Mouse (Mus musculus): ENCODE measurements around the gene Cdc42se1. TPM values are rescaled to one million over a fixed set of nuclear protein-coding genes. Genes with fewer than 3 reads are reported as not detected.

The Cdc42se1 gene
- polyA plus RNA-seq, 1 experiment from 2014 or later, result 57.8 TPM

GRCm38 (mm10) chr3:95230495-95231297 is 2.2 kb downstream of the Cdc42se1 start:
- peaks cover 34% of the 10 kb centered on the region for H3K36me3 ChIP-seq (ENCODE audit: control insufficient read depth, insufficient read depth)
- WGBS, result 45% methylated on average over 8 of the region's 8 CpGs
- ATAC-seq (replicated peaks; ENCODE audit: extremely low read depth, insufficient read depth, low FRiP score), result no peak
- peak overlapping the region; percentile 95 for H3K9ac ChIP-seq (ENCODE audit: low read length)
- peak overlapping the region; percentile 86 for H3K4me3 ChIP-seq (ENCODE audit: low read length)
- peak overlapping the region; percentile 97 for H3K27ac ChIP-seq (ENCODE audit: low read length)
- no peaks in the 10 kb centered on the region for H3K9me3 ChIP-seq (replicated peaks; ENCODE audit: control insufficient read depth, low read length)
- H3K27me3 ChIP-seq (ENCODE audit: control insufficient read depth, insufficient read depth, low read length), result no peaks in the 10 kb centered on the region
- peak overlapping the region; percentile 88 for H3K4me2 ChIP-seq (ENCODE audit: low read depth, low read length)
- H3K4me1 ChIP-seq (ENCODE audit: control insufficient read depth, insufficient read depth, low read length), result peaks cover 19% of the 10 kb centered on the region

DNA sequence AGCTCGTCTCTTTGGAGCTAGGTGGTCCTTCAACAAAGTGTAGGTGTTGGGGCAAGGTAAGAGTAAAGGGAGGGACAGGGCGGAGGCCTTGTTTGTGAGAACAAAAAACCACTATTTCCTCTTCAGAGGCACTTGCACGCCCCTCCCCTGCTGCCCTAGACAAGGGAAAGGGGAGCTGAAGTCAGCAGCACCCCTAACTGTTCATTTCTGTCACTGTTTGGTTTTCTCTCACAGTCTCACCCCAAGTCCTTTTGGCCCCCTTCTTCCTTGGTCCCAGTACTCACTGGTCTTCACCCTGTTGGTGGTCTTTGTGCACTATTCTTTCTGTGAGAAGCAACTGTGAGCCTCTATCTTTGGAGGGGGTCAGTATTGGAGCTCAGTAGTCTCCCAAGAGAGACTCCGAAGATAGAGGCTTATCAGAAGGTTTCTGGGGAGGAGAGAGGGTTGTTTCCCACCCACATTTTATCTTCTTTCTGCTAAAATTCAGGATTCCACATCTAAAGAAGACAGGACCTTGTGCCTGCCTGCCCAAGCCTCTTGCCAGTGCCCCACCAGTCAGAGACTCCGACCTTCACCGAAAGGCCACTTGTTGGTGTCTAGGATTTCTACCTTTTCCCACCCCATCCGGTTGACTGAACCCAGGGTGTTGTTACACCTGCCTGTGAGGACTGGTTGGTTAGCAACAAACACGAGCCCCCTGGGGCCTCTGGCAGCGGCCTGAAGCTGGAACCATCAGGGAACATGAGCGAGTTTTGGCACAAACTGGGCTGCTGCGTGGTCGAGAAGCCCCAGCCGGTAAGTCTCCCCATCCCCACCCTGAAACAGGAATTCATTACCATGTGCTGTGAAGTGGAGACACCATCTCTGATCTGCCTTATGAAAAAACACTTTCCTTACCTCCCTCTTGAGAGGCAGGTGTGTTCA is 3.0 kb downstream of the Cdc42se1 start, which contains the start of gene Mllt11:
Gene Mllt11, minus strand, starts transcription at position 874 of the 924 bp plus-strand sequence.
- no peak for ATAC-seq (replicated peaks; ENCODE audit: extremely low read depth, insufficient read depth, low FRiP score)
- Histone ChIP-seq H3K9ac (ENCODE audit: low read length) (peak within 1 kb of the TSS; percentile 95), H3K36me3 (ENCODE audit: control insufficient read depth, insufficient read depth) (peaks cover 38% of the 10 kb centered on the region), H3K9me3 (replicated peaks; ENCODE audit: control insufficient read depth, low read length) (no peaks in the 10 kb centered on the region), H3K4me2 (ENCODE audit: low read depth, low read length) (peak within 1 kb of the TSS; percentile 88), H3K27ac (ENCODE audit: low read length) (peak within 1 kb of the TSS; percentile 97), H3K27me3 (ENCODE audit: control insufficient read depth, insufficient read depth, low read length) (no peaks in the 10 kb centered on the region), H3K4me3 (ENCODE audit: low read length) (peak within 1 kb of the TSS; percentile 86), H3K4me1 (ENCODE audit: control insufficient read depth, insufficient read depth, low read length) (peaks cover 19% of the 10 kb centered on the region)
- 67% methylated on average over 13 of the region's 13 CpGs for WGBS

DNA sequence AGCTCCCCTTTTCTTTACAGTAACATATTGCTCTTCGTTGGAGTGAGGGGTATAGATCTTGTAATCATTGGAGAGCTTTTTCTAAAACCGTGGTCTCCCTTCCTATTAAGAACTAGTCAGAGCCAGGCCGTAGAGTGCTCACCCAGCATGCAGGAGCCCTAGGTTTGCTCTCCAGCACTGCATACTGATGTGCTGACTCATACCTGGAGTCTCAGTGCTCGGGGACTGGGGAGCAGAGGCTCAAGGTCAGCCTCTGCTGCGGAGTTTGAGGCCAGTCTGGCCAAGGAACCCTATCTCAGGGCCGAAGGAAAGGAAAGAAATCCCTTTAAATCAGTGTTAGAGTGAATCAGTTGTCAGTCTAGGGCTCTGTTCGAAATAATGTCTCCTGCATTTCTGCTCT is 4.2 kb downstream of the Cdc42se1 start:
- Histone ChIP-seq H3K9ac (ENCODE audit: low read length) (no peak overlapping the region), H3K4me1 (ENCODE audit: control insufficient read depth, insufficient read depth, low read length) (peaks cover 20% of the 10 kb centered on the region), H3K9me3 (replicated peaks; ENCODE audit: control insufficient read depth, low read length) (no peaks in the 10 kb centered on the region), H3K36me3 (ENCODE audit: control insufficient read depth, insufficient read depth) (peaks cover 38% of the 10 kb centered on the region), H3K27me3 (ENCODE audit: control insufficient read depth, insufficient read depth, low read length) (no peaks in the 10 kb centered on the region), H3K27ac (ENCODE audit: low read length) (peak overlapping the region; percentile 54; the same call in 1 of the 2 replicates), H3K4me3 (ENCODE audit: low read length) (no peak overlapping the region), H3K4me2 (ENCODE audit: low read depth, low read length) (no peak overlapping the region)
- ATAC-seq (replicated peaks; ENCODE audit: extremely low read depth, insufficient read depth, low FRiP score), result no peak
- 48% methylated on average over 7 of the region's 7 CpGs for WGBS

GRCm38 (mm10) chr3:95233303-95233980 is 4.9 kb downstream of the Cdc42se1 start:
- Histone ChIP-seq H3K27me3 (ENCODE audit: control insufficient read depth, insufficient read depth, low read length) (no peaks in the 10 kb centered on the region), H3K4me3 (ENCODE audit: low read length) (no peak overlapping the region), H3K9me3 (replicated peaks; ENCODE audit: control insufficient read depth, low read length) (no peaks in the 10 kb centered on the region), H3K36me3 (ENCODE audit: control insufficient read depth, insufficient read depth) (peaks cover 44% of the 10 kb centered on the region), H3K4me2 (ENCODE audit: low read depth, low read length) (no peak overlapping the region), H3K27ac (ENCODE audit: low read length) (peak overlapping the region; percentile 54; the same call in 1 of the 2 replicates), H3K9ac (ENCODE audit: low read length) (no peak overlapping the region), H3K4me1 (ENCODE audit: control insufficient read depth, insufficient read depth, low read length) (peaks cover 22% of the 10 kb centered on the region)
- no peak for ATAC-seq (replicated peaks; ENCODE audit: extremely low read depth, insufficient read depth, low FRiP score)
- 83% methylated on average over 16 of the region's 16 CpGs for WGBS

DNA sequence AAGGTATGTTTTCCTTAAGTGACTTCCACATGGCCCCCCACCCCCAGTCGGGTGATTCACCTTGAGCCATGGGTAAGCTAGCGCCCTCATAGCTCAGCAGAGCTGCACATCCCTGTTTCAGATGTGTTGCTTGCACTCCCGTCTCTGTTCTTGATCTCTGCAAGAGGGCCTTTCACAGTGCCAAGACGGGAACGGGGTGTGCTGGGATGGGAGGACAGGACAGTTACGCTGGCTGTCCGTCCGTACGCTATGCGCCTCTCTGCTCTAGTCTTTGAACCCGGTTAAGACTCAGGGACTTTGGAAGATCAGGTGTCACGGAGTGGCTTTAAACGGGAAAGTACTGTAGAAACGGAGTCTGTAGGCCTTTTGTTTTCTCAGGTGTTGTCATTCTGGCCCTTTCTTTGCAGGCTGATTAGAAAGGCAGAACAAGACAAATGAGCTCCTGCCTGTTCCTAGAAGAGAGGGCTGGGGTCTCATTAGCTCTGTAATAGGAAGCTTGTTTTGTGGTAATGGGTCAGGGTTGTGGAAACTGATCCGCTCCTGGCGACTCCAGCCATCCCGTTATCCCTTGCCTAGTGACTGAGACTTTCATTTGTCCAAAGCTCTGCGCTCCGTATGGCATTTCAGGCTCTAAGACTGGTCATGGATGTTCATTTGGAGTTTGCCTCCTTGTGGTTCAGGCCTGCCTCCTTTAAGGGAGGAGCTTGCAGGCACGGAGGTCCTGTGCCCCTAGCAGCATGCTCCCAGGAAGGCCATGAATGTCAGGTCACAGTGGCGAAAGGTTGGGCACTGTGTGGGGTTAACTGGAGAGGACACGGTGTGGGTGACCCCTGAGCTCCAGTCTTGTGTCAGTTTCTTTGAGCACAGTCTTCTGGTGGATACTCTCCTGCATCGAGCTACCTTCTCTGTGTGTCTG is 7.1 kb downstream of the Cdc42se1 start:
- no peak overlapping the region for H3K4me2 ChIP-seq (ENCODE audit: low read depth, low read length)
- 84% methylated on average over 23 of the region's 23 CpGs for WGBS
- no peak overlapping the region for H3K27ac ChIP-seq (ENCODE audit: low read length)
- no peaks in the 10 kb centered on the region for H3K27me3 ChIP-seq (ENCODE audit: control insufficient read depth, insufficient read depth, low read length)
- no peak for ATAC-seq (replicated peaks; ENCODE audit: extremely low read depth, insufficient read depth, low FRiP score)
- no peak overlapping the region for H3K4me3 ChIP-seq (ENCODE audit: low read length)
- H3K9ac ChIP-seq (ENCODE audit: low read length), result no peak overlapping the region
- H3K9me3 ChIP-seq (replicated peaks; ENCODE audit: control insufficient read depth, low read length), result no peaks in the 10 kb centered on the region
- peaks cover 45% of the 10 kb centered on the region for H3K36me3 ChIP-seq (ENCODE audit: control insufficient read depth, insufficient read depth)
- peaks cover 17% of the 10 kb centered on the region for H3K4me1 ChIP-seq (ENCODE audit: control insufficient read depth, insufficient read depth, low read length)

- H3K9me3 ChIP-seq (replicated peaks; ENCODE audit: control insufficient read depth, low read length), result no peaks in the 10 kb centered on the region
- H3K9ac ChIP-seq (ENCODE audit: low read length), result no peak overlapping the region
- H3K36me3 ChIP-seq (ENCODE audit: control insufficient read depth, insufficient read depth), result peaks cover 35% of the 10 kb centered on the region
- no peaks in the 10 kb centered on the region for H3K27me3 ChIP-seq (ENCODE audit: control insufficient read depth, insufficient read depth, low read length)
- 59% methylated on average over 8 of the region's 8 CpGs for WGBS
- peaks cover 11% of the 10 kb centered on the region for H3K4me1 ChIP-seq (ENCODE audit: control insufficient read depth, insufficient read depth, low read length)
- H3K27ac ChIP-seq (ENCODE audit: low read length), result peak overlapping the region; percentile 25
- no peak for ATAC-seq (replicated peaks; ENCODE audit: extremely low read depth, insufficient read depth, low FRiP score)
- H3K4me3 ChIP-seq (ENCODE audit: low read length), result no peak overlapping the region
- H3K4me2 ChIP-seq (ENCODE audit: low read depth, low read length), result peak overlapping the region; percentile 17; the same call in 1 of the 2 replicates
Measured at GRCm38 (mm10) chr3:95237541-95238099, 9.1 kb downstream of the Cdc42se1 start.

DNA sequence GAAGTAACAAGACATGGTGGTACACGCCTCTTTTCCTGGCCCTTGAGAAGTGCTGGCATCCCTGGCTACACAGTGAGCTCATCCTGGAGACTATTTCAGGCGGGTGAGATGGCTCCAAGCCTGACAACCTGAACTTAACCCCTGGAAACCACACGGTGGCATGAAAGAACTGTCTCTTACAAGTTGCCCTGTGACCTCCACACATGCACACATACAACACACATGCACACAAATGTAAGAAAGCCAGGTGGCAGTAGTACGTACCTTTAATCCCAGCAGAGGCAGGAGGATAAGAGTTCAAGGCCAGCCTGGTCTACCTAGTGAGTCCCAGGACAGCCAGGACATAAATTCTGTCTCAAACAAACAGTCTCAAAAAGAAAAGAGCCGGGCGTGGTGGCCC is 10.5 kb downstream of the Cdc42se1 start:
- peaks cover 29% of the 10 kb centered on the region for H3K36me3 ChIP-seq (ENCODE audit: control insufficient read depth, insufficient read depth)
- no peak overlapping the region for H3K27ac ChIP-seq (ENCODE audit: low read length)
- ATAC-seq (replicated peaks; ENCODE audit: extremely low read depth, insufficient read depth, low FRiP score), result no peak
- no peaks in the 10 kb centered on the region for H3K27me3 ChIP-seq (ENCODE audit: control insufficient read depth, insufficient read depth, low read length)
- H3K9ac ChIP-seq (ENCODE audit: low read length), result no peak overlapping the region
- H3K4me3 ChIP-seq (ENCODE audit: low read length), result no peak overlapping the region
- peaks cover 9% of the 10 kb centered on the region for H3K4me1 ChIP-seq (ENCODE audit: control insufficient read depth, insufficient read depth, low read length)
- WGBS, result 77% methylated on average over 6 of the region's 6 CpGs
- no peak overlapping the region for H3K4me2 ChIP-seq (ENCODE audit: low read depth, low read length)
- H3K9me3 ChIP-seq (replicated peaks; ENCODE audit: control insufficient read depth, low read length), result no peaks in the 10 kb centered on the region

- no peak overlapping the region for H3K9ac ChIP-seq (ENCODE audit: low read length)
- ATAC-seq (replicated peaks; ENCODE audit: extremely low read depth, insufficient read depth, low FRiP score), result no peak
- WGBS, result 84% methylated on average over 12 of the region's 12 CpGs
- H3K36me3 ChIP-seq (ENCODE audit: control insufficient read depth, insufficient read depth), result peaks cover 20% of the 10 kb centered on the region
- no peaks in the 10 kb centered on the region for H3K9me3 ChIP-seq (replicated peaks; ENCODE audit: control insufficient read depth, low read length)
- H3K4me1 ChIP-seq (ENCODE audit: control insufficient read depth, insufficient read depth, low read length), result peaks cover 9% of the 10 kb centered on the region
- no peak overlapping the region for H3K27ac ChIP-seq (ENCODE audit: low read length)
- H3K4me3 ChIP-seq (ENCODE audit: low read length), result no peak overlapping the region
- H3K4me2 ChIP-seq (ENCODE audit: low read depth, low read length), result no peak overlapping the region
- no peaks in the 10 kb centered on the region for H3K27me3 ChIP-seq (ENCODE audit: control insufficient read depth, insufficient read depth, low read length)
Measured at GRCm38 (mm10) chr3:95239971-95240370, 11.4 kb downstream of the Cdc42se1 start.
